Mouse (Mus musculus) megakaryocyte progenitor cell, adult 5-6 weeks (primary cell): Measurements from ENCODE around the gene Acpp. TPM values are rescaled to one million over a fixed set of nuclear protein-coding genes. Genes with fewer than 3 reads are reported as not detected.
A peak's percentile ranks its signal among the peaks of the same experiment; 100 is the strongest.
"Not testable (repeated sequence)": the region's sequence is repeated elsewhere in the genome, so short reads cannot be mapped to it uniquely, and the experiment has no call there.

Experiments used
- ATAC-seq: replicated peaks from 2 replicates; pipeline ENCODE4 v1.8.0; 2016; ENCODE audit warnings: mild to moderate bottlenecking, moderate TSS enrichment, inconsistent platforms; ENCODE audit not compliant: poor library complexity
- total RNA-seq, 2 experiments: library from RNA; stranded (forward) in 1 of 2; stranded (reverse) in 1 of 2; fragments of 157-497, 149-512 nt in 1 of 2; fragments of 200-1000 nt in 1 of 2; gene quantifications; 2 replicates each; pipeline versions ENCODE4 v1.2.3 to v1.2.4; 2015 to 2017

Acpp gene
- total RNA-seq (2015) = 4.8 and 7.8 TPM in 2 replicates
- 3.0 and 4.4 TPM in 2 replicates for total RNA-seq (2017)

DNA sequence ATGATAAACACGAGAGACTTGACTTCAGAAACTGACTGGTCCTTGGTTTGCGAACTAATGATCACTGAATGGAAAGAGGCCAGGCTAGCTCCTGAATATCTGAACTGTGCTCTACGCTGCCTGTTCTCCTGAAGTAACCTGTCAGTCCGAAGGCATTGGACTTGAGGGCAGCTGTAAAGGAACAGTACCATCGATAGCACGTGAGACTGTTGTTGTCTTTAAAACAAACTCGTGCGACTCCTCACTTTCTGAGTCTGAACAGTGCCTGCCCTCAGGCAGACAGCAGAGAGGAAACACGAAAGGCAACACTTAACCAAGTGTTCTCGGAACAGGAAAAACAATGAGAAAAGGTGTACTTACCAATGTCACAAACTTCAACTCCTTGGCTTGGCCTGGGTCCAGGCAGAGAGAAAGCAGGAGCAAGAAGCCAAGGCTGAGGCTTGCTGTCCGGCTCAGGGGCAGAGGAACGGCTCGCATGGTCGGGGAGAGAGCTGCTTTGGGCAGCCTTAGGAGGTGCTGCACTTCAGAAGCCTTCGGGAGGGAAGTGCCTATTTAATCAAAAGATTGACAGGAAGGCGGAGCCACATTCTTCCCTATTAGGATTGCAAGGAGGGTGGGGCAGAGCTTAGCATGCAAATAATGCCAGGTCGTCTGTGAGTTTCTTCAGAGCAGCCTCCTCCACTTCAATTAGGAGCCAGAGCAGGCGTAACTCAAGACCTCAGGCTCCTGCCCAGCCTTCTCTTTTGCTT lies at the start of gene Acpp:
Gene Acpp, minus strand, starts transcription at position 566 of the 749 bp plus-strand sequence.
- peak; percentile 83 for ATAC-seq

DNA sequence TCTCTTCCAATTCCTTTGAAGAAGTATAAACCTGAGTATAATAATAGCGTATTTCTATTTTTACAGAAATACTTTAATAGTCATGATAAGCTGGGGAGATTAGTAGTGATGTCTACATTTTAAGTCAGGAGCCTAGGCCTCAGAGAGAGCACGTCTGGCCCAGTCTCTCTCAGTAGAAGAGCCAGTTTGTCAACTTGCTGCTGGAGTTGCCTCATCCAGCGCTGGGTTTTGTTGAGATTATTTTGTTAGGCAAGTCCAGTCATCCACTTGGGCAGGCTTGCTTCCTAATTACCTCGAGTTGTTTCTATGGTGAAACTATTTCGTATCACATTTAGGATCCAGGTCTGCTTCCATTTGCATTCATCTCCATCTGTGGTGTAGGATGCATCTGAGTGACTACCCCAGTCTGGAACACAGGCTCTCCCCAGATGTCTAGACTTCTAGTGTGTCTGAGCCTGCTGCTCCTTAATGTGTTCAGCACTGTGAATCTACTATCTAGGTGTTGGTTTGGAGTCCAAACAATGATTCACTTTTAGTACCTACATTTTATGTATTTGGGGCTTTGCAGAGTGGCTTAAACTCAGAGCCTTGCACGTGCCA lies 45.1 kb upstream of the Acpp start:
- ATAC-seq = no peak

DNA sequence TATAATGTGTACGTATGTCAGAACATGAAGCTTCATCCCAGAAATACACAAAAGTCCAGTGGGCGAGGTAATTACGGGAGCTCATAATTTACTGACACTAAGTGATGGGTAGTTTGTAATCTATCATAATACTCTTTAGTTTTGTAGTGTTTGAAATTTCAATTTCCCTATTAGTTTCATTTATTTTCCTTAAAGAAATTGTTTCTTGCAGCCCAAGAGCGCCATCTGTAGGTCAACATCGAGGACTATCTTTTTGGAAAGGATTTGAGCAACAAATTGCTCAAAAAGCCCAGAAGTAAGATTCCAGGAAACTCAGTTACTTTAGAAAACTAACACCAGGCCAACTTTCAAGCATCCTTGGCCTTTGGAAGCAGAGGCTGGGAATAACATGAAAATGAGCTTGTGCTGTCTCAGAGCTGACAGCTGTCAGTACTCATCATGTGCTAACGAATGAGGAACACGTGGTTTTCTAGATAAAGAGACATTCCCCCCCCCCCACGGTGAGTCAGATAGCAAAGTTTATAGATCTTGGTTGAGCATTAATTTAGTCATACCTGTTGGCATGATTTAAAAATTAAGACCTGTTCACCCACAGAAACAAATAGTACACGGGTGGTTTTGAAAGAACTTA lies 42.1 kb upstream of the Acpp start:
- ATAC-seq = peak; percentile 50

DNA sequence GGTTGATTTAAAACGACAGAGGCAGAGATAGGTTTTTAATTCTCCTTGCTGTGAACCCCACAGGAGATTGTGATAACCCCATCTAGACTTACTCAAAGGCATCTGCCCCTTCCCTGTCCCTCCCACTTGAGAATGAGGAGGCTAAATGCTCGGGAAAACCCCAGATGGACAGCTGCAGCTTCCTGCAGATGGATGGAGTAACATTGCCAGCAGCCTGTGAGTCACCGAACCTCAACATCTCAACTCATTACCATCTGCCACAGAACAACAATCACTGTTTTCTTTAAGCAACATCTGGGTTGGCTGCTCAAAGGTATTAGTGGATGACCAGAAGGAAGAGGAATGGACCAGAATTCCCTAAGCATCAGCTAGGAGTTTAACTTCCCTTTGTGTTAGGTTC lies 38.0 kb upstream of the Acpp start:
- ATAC-seq = no peak

DNA sequence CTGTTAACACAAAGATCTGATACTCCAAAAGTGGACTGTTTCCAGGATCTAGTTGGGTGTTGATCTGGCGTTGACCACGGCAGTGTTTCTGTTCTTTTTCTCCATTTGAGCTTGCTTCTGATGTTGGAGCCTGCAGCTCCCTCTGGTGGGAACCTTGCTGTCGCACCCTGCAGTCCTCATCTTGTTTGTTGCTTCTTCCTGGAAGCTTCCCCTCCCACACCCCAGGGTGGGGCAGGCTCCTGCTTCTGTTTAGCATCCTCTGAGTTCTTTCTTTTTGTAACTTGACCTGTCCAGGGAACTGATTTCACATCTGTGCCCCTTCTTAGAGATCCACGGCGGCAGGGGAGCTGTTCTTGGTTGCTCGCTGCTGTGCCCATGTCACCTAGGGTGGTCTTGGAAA lies 35.7 kb upstream of the Acpp start:
- peak; percentile 95 for ATAC-seq

DNA sequence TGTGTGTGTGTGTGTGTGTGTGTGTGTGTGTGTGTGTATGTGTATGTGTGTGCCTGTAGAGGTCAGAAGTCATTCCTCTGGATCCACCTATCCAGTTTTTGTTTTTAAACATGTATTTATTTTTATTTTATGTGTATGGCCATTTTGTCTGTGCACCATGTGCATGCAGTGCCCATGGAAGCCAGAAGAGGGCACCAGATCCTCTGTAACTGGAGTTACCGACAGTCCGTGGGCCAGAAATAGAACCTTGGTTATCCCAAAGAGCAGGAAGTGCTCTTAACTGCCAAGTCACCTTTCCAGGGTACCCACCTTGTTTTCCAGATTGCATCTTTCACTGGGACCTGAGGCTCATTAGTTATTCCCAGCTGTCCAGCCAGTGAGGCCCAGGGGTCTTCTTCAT lies 29.4 kb upstream of the Acpp start:
- no peak for ATAC-seq

DNA sequence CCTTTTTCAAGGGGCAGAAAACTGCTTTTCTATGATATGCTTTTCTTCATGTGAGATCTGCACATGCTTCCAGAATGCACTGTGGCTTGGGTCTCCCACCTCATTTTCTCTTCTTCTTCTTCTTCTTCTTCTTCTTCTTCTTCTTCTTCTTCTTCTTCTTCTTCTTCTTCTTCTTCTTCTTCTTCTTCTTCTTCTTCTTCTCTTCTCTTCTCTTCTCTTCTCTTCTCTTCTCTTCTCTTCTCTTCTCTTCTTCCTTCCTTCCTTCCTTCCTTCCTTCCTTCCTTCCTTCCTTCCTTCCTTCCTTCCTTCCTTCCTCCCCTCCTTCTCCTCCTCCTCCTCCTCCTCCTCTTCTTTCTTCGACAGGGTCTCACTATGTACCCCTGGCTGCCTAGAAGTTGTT lies 24.4 kb upstream of the Acpp start:
- ATAC-seq = not testable (repeated sequence)

DNA sequence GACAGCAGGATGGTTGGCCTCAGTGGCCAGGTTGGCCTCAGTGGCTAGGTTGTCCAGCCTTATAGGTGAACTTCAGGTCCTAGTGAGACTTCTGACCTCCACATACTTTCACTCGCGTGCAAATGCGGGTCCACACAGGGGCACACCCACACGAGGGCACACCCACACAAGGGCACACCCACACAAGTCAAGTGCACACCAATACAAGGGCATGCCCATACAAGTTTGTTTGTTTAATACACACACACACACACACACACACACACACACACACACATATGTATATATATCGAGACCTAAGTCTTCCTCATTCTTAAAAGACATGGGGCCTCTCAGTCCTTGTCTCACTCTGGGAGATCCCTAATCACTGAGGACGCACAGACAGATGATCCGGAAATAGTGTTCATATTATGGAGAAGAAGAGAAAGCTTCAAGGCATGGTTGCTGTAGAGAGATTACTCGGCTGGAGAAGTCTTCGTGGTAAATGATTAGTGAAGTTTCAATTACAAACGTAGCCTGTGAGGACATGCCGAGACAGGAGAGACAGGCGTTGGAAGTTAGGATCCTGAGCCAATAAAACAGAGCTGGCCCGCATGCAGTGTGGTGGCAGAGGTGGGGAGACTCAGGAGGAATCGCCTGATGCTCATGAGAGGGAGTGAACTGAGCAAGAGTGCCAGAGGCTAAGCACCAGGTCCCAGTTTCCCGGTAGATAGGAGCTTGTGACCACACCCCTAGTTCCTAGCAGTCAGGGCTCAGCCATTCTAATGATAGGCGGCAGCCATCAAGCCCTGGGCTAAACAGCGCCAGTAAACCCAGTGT lies 23.7 kb upstream of the Acpp start:
- no peak for ATAC-seq

DNA sequence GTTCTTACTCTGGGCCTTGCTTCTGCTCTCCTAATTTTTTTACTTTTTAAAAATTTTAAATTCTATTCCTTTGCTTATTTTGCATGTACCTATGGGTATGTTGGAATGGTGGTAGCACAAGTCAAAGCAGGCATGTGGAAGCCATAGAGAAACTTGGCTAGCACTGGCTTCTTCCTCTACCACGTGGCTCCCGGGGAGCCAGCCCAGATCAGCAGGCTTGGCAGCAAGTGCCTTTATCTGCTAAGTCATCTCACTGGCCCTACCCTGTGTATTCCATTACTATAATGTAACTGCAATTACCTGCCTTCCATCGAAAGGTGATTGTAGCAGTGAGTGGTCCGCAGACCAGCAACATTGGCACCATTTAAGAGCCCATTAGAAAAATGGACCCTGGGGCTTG lies 22.8 kb upstream of the Acpp start:
- no peak for ATAC-seq

DNA sequence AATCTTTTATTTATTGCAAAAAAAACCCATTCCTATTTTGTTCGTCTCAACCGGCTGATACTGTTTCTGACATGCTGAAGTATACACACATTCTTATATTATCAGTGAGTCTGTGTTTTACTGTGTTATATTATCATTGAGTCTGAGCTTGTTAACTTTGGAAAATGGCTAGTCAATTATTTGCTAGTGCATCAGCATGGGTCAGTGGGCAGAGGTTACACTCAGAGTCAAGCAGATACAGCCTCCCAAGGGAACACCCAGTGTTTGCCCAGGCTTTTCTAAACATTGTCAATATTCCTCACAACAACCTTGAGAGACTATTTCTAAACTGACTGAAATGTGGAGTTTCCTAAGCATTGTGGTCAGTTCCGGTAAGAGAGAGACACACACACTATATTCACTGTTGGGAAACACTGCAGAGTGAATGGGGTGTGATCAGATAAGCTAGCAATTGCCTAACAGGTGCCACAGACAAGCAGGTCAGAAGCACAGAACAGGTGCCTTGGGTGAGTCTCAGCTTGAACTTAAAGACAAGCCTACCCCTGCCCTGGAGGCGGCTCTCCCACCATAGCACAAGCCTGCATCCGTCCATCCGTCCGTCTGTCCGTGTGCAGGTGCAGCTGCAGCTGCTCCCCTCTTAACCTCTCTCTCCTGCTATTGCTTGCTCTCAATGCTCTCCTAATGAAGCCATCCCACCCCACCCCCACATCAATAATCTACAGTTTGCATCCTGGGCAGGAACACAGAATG lies 18.1 kb upstream of the Acpp start:
- ATAC-seq = peak; percentile 95

DNA sequence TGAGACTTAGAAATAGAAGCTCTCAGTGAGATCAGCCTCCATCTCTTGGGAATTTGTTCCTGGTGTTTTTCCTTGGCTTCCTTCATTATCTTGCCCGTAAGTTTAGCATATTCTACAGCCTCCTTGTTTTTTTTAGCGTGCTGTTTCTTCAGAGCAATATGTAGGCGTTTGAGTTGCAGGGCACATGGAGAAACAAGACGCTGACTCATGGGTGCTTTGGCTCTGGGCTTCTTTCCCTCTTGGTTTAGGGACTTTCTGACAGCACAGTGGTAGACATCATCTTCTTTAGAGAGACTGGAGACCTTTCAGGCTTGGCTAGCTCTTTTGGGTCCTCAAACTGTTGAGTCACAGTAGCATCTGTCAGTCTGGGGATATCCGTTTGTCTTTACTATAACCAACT lies 6.6 kb upstream of the Acpp start:
- ATAC-seq = no peak

DNA sequence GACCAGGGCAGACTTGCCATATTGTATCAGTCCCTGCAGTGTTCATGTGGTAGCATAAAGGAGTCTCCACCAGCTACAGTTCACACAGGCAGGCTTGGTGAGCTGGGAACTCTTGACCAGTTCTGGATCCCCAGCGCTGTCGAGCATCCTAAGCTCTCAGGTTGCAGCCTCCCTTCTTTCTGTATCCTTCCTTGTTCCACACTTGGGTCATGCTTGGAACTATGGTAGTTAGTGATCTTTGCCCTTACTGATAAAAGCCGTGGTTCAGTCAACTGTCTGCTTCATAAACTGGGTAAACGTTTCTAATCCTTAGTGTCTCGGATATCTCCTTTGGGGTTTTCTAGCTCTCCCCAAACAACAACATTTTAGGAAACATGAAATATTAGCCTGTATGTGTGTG lies 1.9 kb upstream of the Acpp start:
- ATAC-seq = no peak

DNA sequence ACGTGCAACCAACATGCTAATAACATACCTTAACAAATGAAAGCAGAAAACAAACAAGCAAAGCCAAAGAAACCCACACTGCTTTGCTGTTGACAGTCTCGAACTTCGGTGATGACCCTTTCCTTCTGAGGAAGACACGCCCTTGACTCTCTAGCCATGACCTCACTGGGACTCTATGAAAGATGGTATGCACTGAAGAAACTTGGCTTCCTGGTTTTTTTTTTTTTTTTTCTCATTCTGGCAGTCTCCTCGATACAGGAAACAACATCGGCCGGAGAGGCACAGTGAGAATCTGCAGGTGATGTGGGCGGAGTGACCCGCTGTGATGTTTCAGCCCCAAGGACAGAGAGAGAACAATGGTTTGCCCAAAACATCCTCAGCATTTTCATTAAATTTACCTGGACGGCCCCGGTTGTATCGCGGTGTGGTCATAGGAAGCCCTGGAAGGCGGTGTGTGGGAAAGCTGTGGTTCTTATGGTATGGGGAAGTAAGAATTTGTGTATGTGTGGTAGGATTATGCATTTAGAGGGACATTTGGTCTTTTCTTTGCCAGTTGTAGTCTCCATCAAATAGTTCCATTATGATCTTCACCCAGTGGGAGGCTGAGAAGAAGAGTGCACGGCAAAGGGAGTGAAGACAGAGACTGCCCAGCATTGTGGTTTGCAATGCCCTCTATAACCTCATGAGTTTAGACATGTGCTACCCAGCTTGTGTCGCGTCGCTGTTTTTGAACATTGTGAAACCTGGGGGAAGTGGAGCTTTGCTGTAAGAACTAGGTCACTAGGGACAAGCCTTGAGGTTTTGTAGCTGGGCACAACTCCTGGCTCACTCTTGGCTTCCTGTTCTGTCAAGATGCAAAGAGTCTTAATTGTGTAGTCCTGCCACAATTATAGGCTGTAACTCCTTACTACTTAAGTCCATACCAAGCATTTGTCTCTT lies 1.2 kb upstream of the Acpp start:
- peak; percentile 85 for ATAC-seq

DNA sequence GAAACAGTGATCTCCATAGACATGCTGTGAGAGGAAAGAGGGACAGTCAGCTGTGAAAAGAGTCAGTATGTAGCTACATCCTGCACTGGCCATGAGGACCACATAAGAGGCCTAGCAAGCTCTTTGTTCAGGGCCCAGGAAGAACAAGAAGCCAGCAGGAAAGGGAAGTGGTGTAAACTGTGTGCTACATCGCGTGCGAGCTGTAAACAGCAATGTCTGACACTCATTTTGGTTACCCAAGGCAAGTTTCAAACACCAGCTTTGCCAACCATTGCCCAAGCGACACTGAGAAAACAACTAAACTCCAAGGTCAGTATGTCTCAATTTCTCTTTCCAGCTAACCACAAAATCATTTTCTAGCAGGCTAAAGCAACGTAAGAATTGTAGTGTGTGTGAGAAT lies 6.2 kb downstream of the Acpp start:
- ATAC-seq = peak; percentile 95

DNA sequence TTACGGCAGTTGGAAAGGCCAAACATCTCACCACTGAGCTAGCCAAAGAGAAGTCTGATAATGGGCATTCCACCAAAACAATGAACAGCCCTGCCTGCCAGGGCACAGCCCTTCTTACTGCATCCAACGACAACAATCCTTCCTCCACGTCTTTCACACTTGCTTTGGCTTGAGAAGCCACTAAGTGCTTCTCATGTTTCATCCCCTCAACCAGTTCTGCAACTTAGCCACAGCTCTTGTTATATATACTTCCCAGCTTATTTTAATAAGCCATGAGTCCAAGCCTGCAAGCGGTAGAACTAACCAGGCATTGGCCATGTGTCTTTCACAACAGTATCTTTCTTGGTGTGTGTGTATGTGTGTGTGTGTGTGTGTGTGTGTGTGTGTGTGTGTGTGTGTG lies 8.9 kb downstream of the Acpp start:
- no peak for ATAC-seq

DNA sequence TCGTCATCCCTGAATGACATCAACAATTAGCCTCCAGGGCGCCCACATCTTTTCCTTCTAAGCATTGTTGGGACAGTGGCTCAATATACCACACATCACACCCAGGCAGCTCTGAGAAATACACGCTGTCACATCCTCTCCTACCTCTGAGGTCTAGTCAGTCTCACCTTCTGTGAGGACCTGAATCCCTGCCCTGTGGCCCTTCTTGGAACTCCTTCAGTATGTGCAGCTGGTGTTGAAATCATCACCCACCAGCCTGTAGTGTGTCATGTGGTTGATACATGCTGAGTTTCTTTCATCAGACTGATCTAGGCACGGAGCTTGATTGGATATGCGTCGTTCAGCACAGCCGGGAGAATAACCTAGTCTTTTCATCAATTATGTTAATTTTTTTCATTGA lies 16.0 kb downstream of the Acpp start:
- ATAC-seq = no peak

DNA sequence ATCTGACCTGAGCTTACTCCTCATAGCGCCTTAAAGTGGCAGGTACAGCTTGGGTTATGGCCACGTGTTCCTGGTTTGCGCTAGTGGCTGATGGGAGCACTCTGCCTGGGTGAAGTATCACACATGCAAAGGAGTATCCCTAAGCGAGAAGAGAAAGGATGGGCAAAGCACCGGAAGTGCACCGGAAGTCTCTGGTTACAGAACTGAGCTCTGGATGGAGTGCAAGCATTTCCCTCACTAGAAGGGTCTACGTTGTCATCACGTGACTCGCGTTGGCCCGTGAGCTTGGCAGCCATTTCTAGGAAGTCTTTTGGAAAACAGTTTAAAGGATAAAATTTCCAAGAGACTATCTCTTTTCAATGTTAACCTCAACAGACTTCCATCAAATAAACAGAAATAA lies 21.2 kb downstream of the Acpp start:
- ATAC-seq = no peak

DNA sequence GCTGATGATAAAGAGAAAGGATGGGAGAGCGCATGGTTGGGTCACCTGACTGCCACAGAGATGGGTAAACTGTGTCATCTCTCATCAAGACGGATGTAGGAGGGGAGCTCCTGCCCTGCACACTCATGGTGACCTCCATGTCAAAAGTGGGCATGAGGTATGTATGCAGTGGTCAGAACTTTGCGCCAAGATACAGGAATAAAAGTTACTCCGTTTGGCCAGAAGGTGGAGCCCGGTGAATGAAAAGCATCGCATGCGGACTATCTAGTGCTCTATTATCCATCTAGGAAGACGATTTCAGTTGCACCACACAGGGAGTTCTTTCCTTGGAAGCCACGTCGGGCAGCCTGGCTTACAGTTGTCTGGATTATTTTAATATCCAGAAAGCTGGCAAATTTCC lies 22.0 kb downstream of the Acpp start:
- peak; percentile 80 for ATAC-seq

DNA sequence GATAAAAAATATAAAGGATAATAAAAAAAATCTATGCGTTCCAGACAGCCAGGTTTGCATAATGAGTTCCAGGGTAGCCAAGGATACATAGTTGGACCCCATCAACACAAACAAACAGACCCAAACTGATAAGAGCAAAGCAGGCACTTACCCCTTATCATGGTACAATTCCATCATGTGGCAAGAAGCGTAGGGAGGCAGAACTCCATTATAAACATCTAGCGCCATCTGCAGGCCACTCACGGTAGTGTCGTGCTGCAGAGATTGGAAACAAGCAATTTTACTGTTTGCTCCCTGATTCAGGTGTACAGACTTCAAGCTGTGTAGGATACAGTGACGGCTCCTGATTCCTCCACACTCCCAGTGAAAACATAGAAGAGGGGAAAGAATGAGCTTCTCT lies 30.8 kb downstream of the Acpp start:
- ATAC-seq = peak; percentile 98
